Mouse (Mus musculus) embryonic facial prominence, embryonic 10.5 days (tissue): ENCODE results near the gene Metap2. TPM values are rescaled to one million over a fixed set of nuclear protein-coding genes. Genes with fewer than 3 reads are reported as not detected.

Experiments
- polyA plus RNA-seq: library from polyadenylated mRNA; unstranded; fragments of >200 nt; fragmentation: Nextera tagmentation; extraction: Ambion mirVana; gene quantifications from 2 replicates; pipeline ENCODE4 v1.2.1, GENCODE M21; 2016

Gene Metap2
- polyA plus RNA-seq, 1 experiment from 2014 or later = 251 TPM

Other genes starting within 250 kb of the Metap2 start
- gene Usp44, start 65.5 kb downstream of the Metap2 start, polyA plus RNA-seq = 6.6 and 7.7 TPM in 2 replicates
- 24.8 and 25.0 TPM in 2 replicates for gene Vezt, start 138.7 kb upstream of the Metap2 start, polyA plus RNA-seq
- 4.0 and 4.5 TPM in 2 replicates for gene Fgd6, start 138.9 kb upstream of the Metap2 start, polyA plus RNA-seq